ENCODE assay signal across 20 mouse cellular contexts in the genomic region with DNA sequence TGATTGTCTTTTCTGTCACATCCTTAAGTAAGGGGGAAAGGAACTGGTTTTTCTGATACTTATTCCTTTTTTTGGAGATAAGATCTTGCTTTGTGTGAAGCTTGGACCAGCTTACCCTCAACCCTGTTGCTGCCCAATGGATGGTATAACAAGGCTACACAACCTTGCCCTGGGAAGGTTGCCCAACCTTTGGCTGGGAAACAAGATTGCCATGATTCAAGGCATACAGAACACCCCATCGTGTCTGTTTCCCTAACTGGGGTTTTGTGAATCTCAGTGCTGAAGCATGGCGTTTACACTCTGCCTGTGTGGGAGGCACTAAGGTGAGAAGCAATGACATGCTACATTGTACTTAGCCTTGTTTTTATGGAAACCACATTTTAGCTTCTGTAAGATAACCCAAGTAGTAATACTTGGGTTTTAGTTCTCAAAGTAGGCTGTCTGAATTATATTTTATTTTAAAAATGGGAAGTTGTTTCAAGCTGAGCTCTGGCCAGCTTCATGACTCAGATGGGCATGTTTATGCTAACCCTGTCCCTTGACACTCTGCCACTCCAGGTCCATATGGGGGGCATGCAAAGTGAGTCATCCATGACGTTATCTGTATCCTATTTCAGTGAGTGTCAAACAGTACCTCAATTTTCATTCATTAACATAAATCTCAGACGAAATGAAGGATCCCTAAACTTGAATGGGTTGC. TPM values are rescaled to one million over a fixed set of nuclear protein-coding genes. Genes with fewer than 3 reads are reported as not detected.
A peak's percentile ranks its signal among the peaks of the same experiment; 100 is the strongest.
DNase-seq lines count a peak whose midpoint lies in the region; ATAC-seq and TF ChIP-seq lines count a peak whose summit lies in the region.
"Had no signal": no experiment of that assay in that cellular context is flagged by ENCODE, and none has a peak within 500 bp of the region (broad histone marks: within the 10 kb centered on the region; RNA-seq: fewer than 3 reads in every experiment).

No protein-coding gene starts in this region.

- no peak for ATAC-seq in megakaryocyte progenitor cell, adult 5-6 weeks (replicated peaks; ENCODE audit: poor library complexity)
- ATAC-seq: forebrain, embryonic 15.5 days; midbrain, embryonic 16.5 days had no signal

- no peak overlapping the region for H3K4me3 ChIP-seq in left cerebral cortex, adult 2 months
- no peak overlapping the region for H3K4me3 ChIP-seq in brown adipose tissue, adult 24 weeks (ENCODE audit: insufficient read depth, low read depth, low read length)
- H3K4me3 ChIP-seq: forebrain, embryonic 15.5 days; hindbrain, embryonic 15.5 days; limb, embryonic 15.5 days; midbrain, embryonic 10.5 days had no signal

- H3K4me1 ChIP-seq in brown adipose tissue, adult 24 weeks (ENCODE audit: control insufficient read depth, insufficient read depth, insufficient read length, low read length): peaks cover 5% of the 10 kb centered on the region; the same call in 1 of the 2 replicates
- H3K4me1 ChIP-seq: forebrain, embryonic 15.5 days; hindbrain, embryonic 15.5 days; limb, embryonic 15.5 days; midbrain, embryonic 10.5 days had no signal

- peak overlapping the region; percentile 44; the same call in 1 of the 2 replicates for H3K27ac ChIP-seq in left cerebral cortex, adult 2 months
- H3K27ac ChIP-seq in brown adipose tissue, adult 24 weeks (replicated peaks; ENCODE audit: low read depth, low read length): peak overlapping the region; percentile 30; the same call in 1 of the 2 replicates
- H3K27ac ChIP-seq: forebrain, embryonic 15.5 days; hindbrain, embryonic 15.5 days; limb, embryonic 15.5 days; midbrain, embryonic 10.5 days; stomach, postnatal 0 days had no signal

- TF ChIP-seq CTCF in left cerebral cortex, adult 2 months (IDR thresholded peaks at IDR 0.05): no peak

- peak; percentile 60 for DNase-seq in adrenal gland, postnatal 14 days
- DNase-seq in adrenal gland, adult 8-10 months: no peak
- DNase-seq in left cerebral cortex, adult 2 months (ENCODE audit: extremely low spot score in 1 of 2, low spot score in 2 of 2): no peak
- no peak for DNase-seq in left cerebral cortex, adult 9 months (ENCODE audit: low spot score in 2 of 2)
- peak; percentile 6 for DNase-seq in Muller cell, postnatal 12 days (ENCODE audit: inconsistent ontology term)
- no peak for DNase-seq in layer of hippocampus, postnatal 14 days (ENCODE audit: low spot score in 2 of 2)
- DNase-seq: gastrocnemius, postnatal 14 days; kidney, adult 9 months; kidney, postnatal 36 days; left cerebral cortex, postnatal 4 days; lung, postnatal 4 days; thymus, adult 2 months had no signal

- intact Hi-C loops in left cerebral cortex, adult 2 months (cut with DNase I): loop anchor here (2.0 to 5.0 kb wide), 2 partner anchors 60 to 145 kb away; a partner anchor contains a TSS

RNA-seq across cellular contexts. Expression of a gene that starts 10.9 kb away (rescaled TPM):
- 1.7 and 2.2 TPM in 2 replicates for total RNA-seq in adrenal gland, postnatal 14 days (2021)
- total RNA-seq in adrenal gland, adult 8-10 months (2022): 1 to 10 TPM; 2.6 to 4.7 (median 2.9) TPM
- 1 to 10 TPM; 2.2 to 3.3 TPM for total RNA-seq in left cerebral cortex, adult 2 months (2021)
- 0.59 and 1.4 TPM in 2 replicates for polyA plus RNA-seq in brown adipose tissue, adult 24 weeks (2012; ENCODE audit: insufficient read depth, insufficient read length, missing spikeins)
- total RNA-seq in megakaryocyte progenitor cell, adult 5-6 weeks (2015): 0.46 and 0.62 TPM in 2 replicates
- 0.14 and 0.25 TPM in 2 replicates for total RNA-seq in megakaryocyte progenitor cell, adult 5-6 weeks (2017)
- total RNA-seq in layer of hippocampus, postnatal 14 days (2021): 1 to 10 TPM; 1.9 to 2.6 TPM

RNA-seq across cellular contexts. Expression of a gene that starts 36.9 kb away (rescaled TPM):
- 35.3 and 37.2 TPM in 2 replicates for total RNA-seq in adrenal gland, postnatal 14 days (2021)
- 10 to 100 TPM; 30.1 to 46.9 (median 34.6) TPM for total RNA-seq in adrenal gland, adult 8-10 months (2022)
- total RNA-seq in left cerebral cortex, adult 2 months (2021): 10 to 100 TPM; 69.1 to 69.5 TPM
- 17.4 and 18.2 TPM in 2 replicates for polyA plus RNA-seq in brown adipose tissue, adult 24 weeks (2012; ENCODE audit: insufficient read depth, insufficient read length, missing spikeins)
- total RNA-seq in megakaryocyte progenitor cell, adult 5-6 weeks (2015): 21.4 and 24.8 TPM in 2 replicates
- total RNA-seq in megakaryocyte progenitor cell, adult 5-6 weeks (2017): 30.2 and 40.9 TPM in 2 replicates
- 10 to 100 TPM; 53.9 to 61.1 TPM for total RNA-seq in layer of hippocampus, postnatal 14 days (2021)

Comparison
In these comparisons a context has a peak if more than half of its experiments do, and no peak if none do; other contexts are left out.
1. DNase-seq: peak in adrenal gland, postnatal 14 days (single experiment) and Muller cell, postnatal 12 days (single experiment); none in adrenal gland, adult 8-10 months (single experiment), left cerebral cortex, adult 2 months (0 of 2), left cerebral cortex, adult 9 months (0 of 2) and layer of hippocampus, postnatal 14 days (0 of 2).